Mouse (Mus musculus): ENCODE data around the gene Armh2. TPM values are rescaled to one million over a fixed set of nuclear protein-coding genes. Genes with fewer than 3 reads are reported as not detected.

Armh2 gene
- total RNA-seq, 1 experiment from 2014 or later = not detected

GRCm38 (mm10) chr13:24787477-24787876 is 46.4 kb downstream of the Armh2 start:
- no peak for ATAC-seq (replicated peaks in 1 of 2; ENCODE audit: insufficient read depth in 1 of 2, low FRiP score in 2 of 2, low TSS enrichment in 1 of 2, low read depth in 1 of 2, poor library complexity in 2 of 2, severe bottlenecking in 2 of 2)

GRCm38 (mm10) chr13:24791349-24791748 is 50.3 kb downstream of the Armh2 start:
- peak; percentile 99 for ATAC-seq (replicated peaks in 1 of 2; ENCODE audit: insufficient read depth in 1 of 2, low FRiP score in 2 of 2, low TSS enrichment in 1 of 2, low read depth in 1 of 2, poor library complexity in 2 of 2, severe bottlenecking in 2 of 2)

- no peak for ATAC-seq (replicated peaks in 1 of 2; ENCODE audit: insufficient read depth in 1 of 2, low FRiP score in 2 of 2, low TSS enrichment in 1 of 2, low read depth in 1 of 2, poor library complexity in 2 of 2, severe bottlenecking in 2 of 2)
Observed at GRCm38 (mm10) chr13:24792411-24793045, 51.5 kb downstream of the Armh2 start.

Other genes starting within 250 kb of the Armh2 start
- 72.0 and 117 TPM in 2 replicates for gene Ripor2, start 159.0 kb upstream of the Armh2 start, total RNA-seq (2017)
- gene Gmnn, start 20.7 kb downstream of the Armh2 start, total RNA-seq (2017) = 121 and 161 TPM in 2 replicates
- 54.6 and 63.5 TPM in 2 replicates for gene BC005537, start 60.4 kb downstream of the Armh2 start, total RNA-seq (2017)
- gene Acot13, start 90.3 kb downstream of the Armh2 start, total RNA-seq (2017) = 41.8 and 85.7 TPM in 2 replicates
- 73.2 and 80.8 TPM in 2 replicates for gene Tdp2, start 90.4 kb downstream of the Armh2 start, total RNA-seq (2017)
- gene D130043K22Rik, start 103.9 kb downstream of the Armh2 start, total RNA-seq (2017) = not detected in 2 replicates
- gene Aldh5a1, start 196.4 kb downstream of the Armh2 start, total RNA-seq (2017) = 1.3 and 5.2 TPM in 2 replicates
- gene Gpld1, start 201.9 kb downstream of the Armh2 start, total RNA-seq (2017) = 0.19 and 0.50 TPM in 2 replicates